Mouse (Mus musculus) ES-E14 (cell line): ENCODE measurements at regions not wholly inside any gene's neighbourhood (a gene's known extent, or its start where the extent isn't known, plus 50 kb on each side); places are given as distances from the start of the nearest gene placed in this dataset.

Experiments used
- DNase-seq: peaks from one replicate; pipeline ENCODE4 v3.0.0-alpha.2; 2013; ENCODE audit warnings: low read depth, low spot score
- H3K27ac ChIP-seq: 2 replicates; pipeline ENCODE4 v1.5.1; 2012; ENCODE audit warnings: low read depth, mild to moderate bottlenecking, low read length, moderate library complexity, mixed read lengths; ENCODE audit not compliant: poor library complexity, insufficient read depth, severe bottlenecking
- H3K36me3 ChIP-seq: 2 replicates; pipeline ENCODE4 v1.6.1; 2012; ENCODE audit warnings: mild to moderate bottlenecking, low read length, moderate library complexity, mixed read lengths; ENCODE audit not compliant: control insufficient read depth, poor library complexity, insufficient read depth, severe bottlenecking
- H3K4me1 ChIP-seq, 2 experiments: fragments of 150-350 bp in 1 of 2; sonication (generic) in 1 of 2; 2 replicates each; pipeline ENCODE4 v1.6.1; 2012; ENCODE audit warnings: low read length in 2 of 2, mild to moderate bottlenecking in 1 of 2, mixed read lengths in 1 of 2; ENCODE audit not compliant: control insufficient read depth in 2 of 2, insufficient read depth in 2 of 2, poor library complexity in 1 of 2
- H3K4me3 ChIP-seq, 2 experiments: fragments of 150-350 bp in 1 of 2; sonication (generic) in 1 of 2; 2 replicates each; pipeline ENCODE4 v1.5.1; 2012; ENCODE audit warnings: low read length in 2 of 2, low read depth in 1 of 2, mild to moderate bottlenecking in 1 of 2, mixed read lengths in 1 of 2; ENCODE audit not compliant: insufficient read depth in 1 of 2, poor library complexity in 1 of 2, severe bottlenecking in 1 of 2
- H3K9ac ChIP-seq: 2 replicates; pipeline ENCODE4 v1.6.1; 2012; ENCODE audit warnings: low read depth, mild to moderate bottlenecking, low read length, mixed read lengths; ENCODE audit not compliant: poor library complexity, insufficient read depth, severe bottlenecking
- H3K9me3 ChIP-seq: fragments of 150-350 bp; sonication (generic); 2 replicates; pipeline ENCODE4 v1.6.1; 2012; ENCODE audit warnings: low read depth, mild to moderate bottlenecking, low read length; ENCODE audit not compliant: control insufficient read depth, insufficient read depth
- CHD2 ChIP-seq: IDR thresholded peaks from 2 replicates; pipeline ENCODE4 v1.6.1; 2014; ENCODE audit warnings: mild to moderate bottlenecking, low read depth, low read length, inconsistent platforms
- HCFC1 ChIP-seq: IDR thresholded peaks from 2 replicates; pipeline ENCODE4 v1.6.1; 2012; ENCODE audit warnings: low read length, inconsistent platforms, borderline replicate concordance; ENCODE audit not compliant: insufficient read depth
- MAFK ChIP-seq: IDR thresholded peaks from 2 replicates; pipeline ENCODE4 v1.6.1; 2014; ENCODE audit warnings: mild to moderate bottlenecking, low read depth, low read length, inconsistent platforms; ENCODE audit not compliant: insufficient read depth
- ZC3H11A ChIP-seq: IDR thresholded peaks from 2 replicates; pipeline ENCODE4 v1.6.1; 2012; ENCODE audit warnings: low read depth, mild to moderate bottlenecking, inconsistent platforms, low read length, borderline replicate concordance
- ZNF384 ChIP-seq: IDR thresholded peaks from 2 replicates; pipeline ENCODE4 v1.6.1; 2012; ENCODE audit warnings: low read depth, low read length, inconsistent platforms
- in situ Hi-C, 2 experiments: fragments of 600-800 bp; cut with MboI; formaldehyde crosslinking; loops; one replicate each; pipeline ENCODE4 v1.15.1; 2025; ENCODE audit warnings: low sequenced_read_pairs in 2 of 2, inconsistent platforms in 1 of 2; ENCODE audit not compliant: unreplicated experiment in 2 of 2

GRCm38 (mm10) chr4:47935547-47935946 is 109.4 kb upstream of the Nr4a3 start:
- in situ Hi-C loops = no loop called here
- no peaks in the 10 kb centered on the region for H3K9me3 ChIP-seq

GRCm38 (mm10) chr4:47936470-47937125 is 108.4 kb upstream of the Nr4a3 start:
- in situ Hi-C loops = no loop called here
- Histone ChIP-seq H3K4me1 (no peaks in the 10 kb centered on the region), H3K27ac (no peak overlapping the region), H3K9ac (no peak overlapping the region), H3K9me3 (no peaks in the 10 kb centered on the region), H3K36me3 (no peaks in the 10 kb centered on the region), H3K4me3 (no peak overlapping the region)
- no peak for DNase-seq
- no peak for TF ChIP-seq MAFK
- TF ChIP-seq HCFC1 = no peak
- TF ChIP-seq ZNF384 = no peak
- TF ChIP-seq ZC3H11A = no peak
- no peak for TF ChIP-seq CHD2

More at GRCm38 (mm10) chr4:47935547-47935946, 109.4 kb upstream of the Nr4a3 start:
- H3K4me1 ChIP-seq = no peaks in the 10 kb centered on the region
- no peak for TF ChIP-seq ZNF384
- no peak for TF ChIP-seq HCFC1
- no peak overlapping the region for H3K4me3 ChIP-seq
- no peak for DNase-seq
- H3K36me3 ChIP-seq = no peaks in the 10 kb centered on the region
- H3K9ac ChIP-seq = no peak overlapping the region
- no peak overlapping the region for H3K27ac ChIP-seq

- H3K4me1 ChIP-seq = no peaks in the 10 kb centered on the region
- in situ Hi-C loops = no loop called here
- DNase-seq = no peak
Measured at GRCm38 (mm10) chr4:47947869-47948573, 96.9 kb upstream of the Nr4a3 start.

GRCm38 (mm10) chr4:47948789-47949188 is 96.2 kb upstream of the Nr4a3 start:
- no peaks in the 10 kb centered on the region for H3K9me3 ChIP-seq
- in situ Hi-C loops = no loop called here
- no peak overlapping the region for H3K9ac ChIP-seq
- no peaks in the 10 kb centered on the region for H3K36me3 ChIP-seq
- H3K27ac ChIP-seq = no peak overlapping the region
- no peak for DNase-seq
- no peak overlapping the region for H3K4me3 ChIP-seq
- TF ChIP-seq ZC3H11A = no peak
- no peak for TF ChIP-seq HCFC1
- no peak for TF ChIP-seq ZNF384
- TF ChIP-seq CHD2 = no peak
- TF ChIP-seq MAFK = no peak
- no peaks in the 10 kb centered on the region for H3K4me1 ChIP-seq

More at GRCm38 (mm10) chr4:47947869-47948573, 96.9 kb upstream of the Nr4a3 start:
- Histone ChIP-seq H3K4me3 (no peak overlapping the region), H3K27ac (no peak overlapping the region), H3K9ac (no peak overlapping the region), H3K36me3 (no peaks in the 10 kb centered on the region), H3K9me3 (no peaks in the 10 kb centered on the region)
- TF ChIP-seq CHD2 = no peak
- TF ChIP-seq ZC3H11A = no peak
- TF ChIP-seq HCFC1 = no peak
- TF ChIP-seq MAFK = no peak
- no peak for TF ChIP-seq ZNF384
